Mouse (Mus musculus) kidney, adult 11 months (tissue): ENCODE data around the gene Adamts4.
A peak's percentile ranks its signal among the peaks of the same experiment; 100 is the strongest.

Experiments
- DNase-seq: peaks from one replicate; pipeline ENCODE4 v3.0.0; 2022

Adamts4 gene

GRCm38 (mm10) chr1:171232348-171232747, 17.9 kb upstream of the Adamts4 start:
- no peak for DNase-seq

DNA sequence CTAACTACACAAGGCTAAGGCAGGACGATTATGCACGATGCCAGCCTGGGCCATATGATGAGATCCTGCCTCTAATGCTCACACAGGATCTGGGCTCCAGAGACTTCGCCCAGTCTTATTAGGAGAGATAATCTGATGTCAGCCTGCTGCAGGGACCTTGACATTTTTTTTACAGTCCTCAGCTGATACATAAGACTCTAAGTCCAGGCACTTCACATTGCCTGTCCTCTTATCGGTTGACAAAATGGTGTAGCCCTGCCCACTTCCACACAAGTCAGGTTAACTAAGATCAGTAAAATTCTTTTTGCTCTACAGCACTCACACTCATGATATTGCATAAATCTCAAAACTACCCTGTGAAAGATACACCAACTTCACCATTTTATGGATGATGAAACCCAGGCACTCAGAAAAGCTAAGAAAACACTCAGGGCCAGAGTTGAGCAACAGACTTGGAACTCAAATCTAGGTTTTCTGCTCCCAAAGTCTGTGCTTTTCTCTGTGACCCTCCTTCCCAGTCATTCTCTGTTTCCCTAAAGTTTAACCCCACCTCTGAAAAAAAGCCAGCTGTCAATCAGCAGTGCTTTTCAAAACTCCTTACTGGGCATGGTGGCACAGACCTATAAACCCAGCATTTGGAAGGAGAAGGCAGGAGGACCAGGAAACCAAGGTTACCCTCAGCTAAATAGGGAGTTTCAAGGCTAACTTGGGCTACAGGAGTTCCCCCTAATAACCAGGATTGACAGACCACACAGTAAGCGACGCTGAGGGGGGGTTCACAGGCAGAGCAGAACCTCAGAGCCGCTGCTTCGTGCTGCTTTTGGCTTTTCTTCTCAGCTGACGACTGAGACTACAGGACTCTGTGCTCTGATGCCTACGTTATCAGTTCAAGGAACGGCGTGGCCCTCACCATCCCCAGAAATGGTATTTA, 17.2 kb upstream of the Adamts4 start:
- no peak for DNase-seq

- no peak for DNase-seq
These were observed 16.1 kb upstream of the Adamts4 start, which contains the start of gene Fcer1g for GRCm38 (mm10) chr1:171234126-171234525. Gene Fcer1g, minus strand, starts transcription at chr1:171234365.

GRCm38 (mm10) chr1:171234538-171234937, 15.7 kb upstream of the Adamts4 start:
- DNase-seq, result no peak

GRCm38 (mm10) chr1:171235791-171236190, 14.4 kb upstream of the Adamts4 start:
- DNase-seq, result no peak

DNA sequence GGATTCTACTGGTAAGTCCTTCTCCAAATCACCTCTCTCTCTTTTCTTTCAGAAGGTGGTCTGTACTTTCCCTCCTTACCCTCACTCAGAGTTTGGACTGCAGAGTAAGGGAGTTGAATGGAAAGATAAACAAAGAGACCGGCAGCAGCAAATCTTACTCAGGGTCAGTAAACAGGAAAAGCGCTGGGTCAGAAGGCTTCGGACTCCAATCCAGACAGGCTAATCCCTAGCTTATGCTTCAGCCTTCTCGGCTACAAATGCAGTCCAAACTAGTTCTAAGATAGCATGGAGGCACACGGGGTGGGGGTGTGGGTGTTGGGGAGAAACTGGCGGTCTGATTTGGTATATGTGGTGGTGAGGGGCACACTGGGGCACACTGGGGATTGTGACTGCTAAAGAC, 12.8 kb upstream of the Adamts4 start:
- DNase-seq, result no peak

DNA sequence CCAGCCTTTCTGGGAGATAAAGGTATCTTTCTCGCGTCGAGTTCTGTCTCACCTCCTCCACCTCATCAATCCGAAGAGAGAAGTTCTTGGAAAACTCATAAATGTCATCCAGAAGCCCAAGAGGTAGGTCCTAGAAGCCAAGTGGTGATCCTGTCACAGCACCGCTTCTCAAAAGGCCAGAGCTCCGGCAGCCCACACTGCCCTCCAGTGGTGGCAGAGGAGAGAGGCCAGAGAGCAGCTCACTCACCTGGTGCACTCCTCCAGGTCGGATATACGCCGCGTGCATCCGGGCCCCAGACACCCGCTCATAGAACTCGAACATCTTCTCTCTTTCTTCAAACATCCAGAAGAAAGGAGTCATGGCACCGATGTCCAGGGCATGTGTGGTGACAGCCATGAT, 11.8 kb upstream of the Adamts4 start:
- peak; percentile 53 for DNase-seq

DNA sequence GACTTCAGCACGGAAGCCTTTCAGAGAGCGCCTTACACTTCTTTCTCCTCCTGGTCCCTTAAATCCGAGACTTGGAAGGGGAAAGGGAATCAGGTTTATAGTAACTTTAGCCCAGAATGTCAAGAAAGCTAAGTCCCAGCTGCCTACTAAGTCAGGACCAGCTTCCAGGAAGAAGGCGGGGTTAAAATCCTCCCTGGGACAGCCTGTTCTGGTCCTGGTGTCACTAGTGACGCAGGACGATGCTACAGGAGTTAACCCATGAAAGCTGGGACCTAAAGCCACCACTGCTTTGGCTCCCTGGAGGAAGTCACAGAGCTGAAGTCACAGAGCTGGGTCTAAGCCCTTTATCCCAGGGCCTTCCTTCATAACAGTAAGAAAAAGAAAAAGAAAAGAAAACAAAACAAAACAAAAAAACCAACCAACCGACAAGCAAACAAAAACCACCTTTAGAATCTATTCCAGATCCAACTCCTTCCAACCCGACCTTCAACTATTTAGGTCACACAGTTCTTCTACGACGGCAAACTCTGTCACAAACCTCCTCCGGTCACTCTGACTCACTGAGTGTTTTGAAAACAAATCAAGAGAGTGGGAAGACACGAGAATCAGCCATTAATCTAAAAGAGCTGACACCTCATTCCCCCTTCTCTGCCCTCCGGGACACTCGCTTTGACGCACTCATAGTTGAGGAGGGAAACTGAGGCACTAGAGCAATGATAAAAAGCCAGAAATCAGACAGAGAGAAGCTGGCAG, 10.1 kb upstream of the Adamts4 start:
- peak; percentile 58 for DNase-seq

DNA sequence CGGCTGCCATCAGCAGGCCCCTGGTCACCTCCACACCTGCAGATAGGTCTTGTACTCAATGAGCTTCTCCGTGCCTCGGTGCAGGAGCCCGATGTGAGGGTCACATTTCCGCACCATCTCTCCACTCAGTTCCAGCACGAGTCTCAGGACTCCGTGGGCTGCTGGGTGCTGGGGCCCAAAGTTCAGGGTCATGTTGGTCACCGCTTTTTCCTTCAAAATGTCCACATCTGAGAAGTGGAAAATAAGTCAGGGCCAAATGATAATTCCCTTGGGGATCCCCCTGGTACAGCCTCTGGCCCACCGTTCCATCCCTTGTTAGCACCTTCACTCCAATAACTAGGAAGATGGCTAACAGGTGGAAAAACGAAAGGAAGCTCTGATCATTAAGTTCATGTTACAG, 9.3 kb upstream of the Adamts4 start:
- no peak for DNase-seq

GRCm38 (mm10) chr1:171241952-171242351, 8.3 kb upstream of the Adamts4 start:
- peak; percentile 44 for DNase-seq

DNA sequence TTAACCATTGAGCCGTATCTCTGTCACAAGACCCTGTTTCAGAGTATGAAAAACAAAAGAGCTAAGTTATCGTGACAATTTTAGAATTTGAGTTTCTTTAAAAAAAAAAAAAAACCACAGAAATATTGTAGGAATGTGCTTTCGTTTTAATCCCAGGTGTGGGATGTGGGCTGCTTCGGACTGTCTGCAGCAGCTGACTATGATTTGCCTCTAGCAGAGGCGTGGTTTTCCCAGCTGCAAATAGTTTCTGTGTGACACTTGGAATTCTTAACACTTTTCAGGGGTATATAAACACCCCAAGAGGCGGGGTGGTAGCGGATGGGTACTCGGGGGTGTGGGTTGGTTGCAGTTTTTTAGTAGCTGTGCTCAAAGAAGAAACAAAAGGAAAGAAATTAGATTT, 4.9 kb upstream of the Adamts4 start:
- DNase-seq, result no peak

DNA sequence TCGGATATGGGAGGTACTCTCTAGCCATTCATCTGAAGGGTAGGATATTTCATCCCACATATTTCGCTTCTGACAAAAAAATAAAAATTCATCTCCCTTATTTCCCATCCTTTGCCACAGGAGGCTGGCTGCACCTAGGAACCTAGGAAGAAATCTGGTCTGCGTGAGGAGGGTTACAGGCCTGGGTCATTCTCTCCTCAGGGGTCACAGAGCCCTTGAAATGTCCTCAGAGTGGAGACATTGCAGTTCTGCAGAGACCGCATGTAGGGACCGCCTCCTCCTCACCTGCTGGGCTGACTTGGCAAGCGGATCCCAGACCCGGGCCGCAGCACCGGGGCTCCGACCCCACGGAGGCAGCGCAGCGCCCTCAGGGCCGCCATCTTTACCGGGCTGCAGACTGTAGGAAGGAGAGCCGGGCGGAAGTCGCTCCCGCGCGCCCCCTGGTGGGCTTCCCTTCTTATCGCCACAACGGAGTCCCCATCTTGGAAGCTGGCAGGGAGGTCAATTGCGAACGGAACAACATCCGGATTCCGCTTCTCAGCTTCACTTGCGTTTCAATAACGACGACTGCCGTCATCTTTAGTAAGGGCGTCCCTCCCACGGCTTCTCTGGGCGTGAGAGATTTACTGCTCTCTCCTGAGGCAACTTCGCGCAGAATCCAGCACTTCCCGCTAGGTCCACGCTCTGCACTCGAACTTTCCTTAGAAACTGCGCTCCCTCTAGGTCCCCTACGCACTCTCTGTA, 3.3 kb upstream of the Adamts4 start:
- DNase-seq, result peak; percentile 98

DNA sequence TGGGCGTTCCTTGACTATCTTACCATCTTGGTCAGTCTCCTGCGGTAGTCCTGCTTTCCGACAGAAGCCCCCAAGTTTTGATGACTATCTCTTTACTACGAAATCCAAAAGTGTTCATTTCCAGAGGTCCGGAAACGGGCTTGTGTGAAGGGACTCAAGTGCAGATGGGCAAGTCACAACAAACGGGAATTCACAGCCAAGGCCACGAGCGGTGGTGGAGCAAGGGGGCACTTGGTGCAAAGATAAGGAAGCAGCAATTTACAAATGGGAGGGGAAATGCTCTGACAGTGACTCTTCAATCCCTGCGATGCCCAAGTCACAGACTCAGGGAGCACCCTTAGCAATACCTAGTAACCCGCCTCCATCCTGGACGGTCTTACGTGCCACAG, 2.8 kb upstream of the Adamts4 start:
- DNase-seq, result no peak

DNA sequence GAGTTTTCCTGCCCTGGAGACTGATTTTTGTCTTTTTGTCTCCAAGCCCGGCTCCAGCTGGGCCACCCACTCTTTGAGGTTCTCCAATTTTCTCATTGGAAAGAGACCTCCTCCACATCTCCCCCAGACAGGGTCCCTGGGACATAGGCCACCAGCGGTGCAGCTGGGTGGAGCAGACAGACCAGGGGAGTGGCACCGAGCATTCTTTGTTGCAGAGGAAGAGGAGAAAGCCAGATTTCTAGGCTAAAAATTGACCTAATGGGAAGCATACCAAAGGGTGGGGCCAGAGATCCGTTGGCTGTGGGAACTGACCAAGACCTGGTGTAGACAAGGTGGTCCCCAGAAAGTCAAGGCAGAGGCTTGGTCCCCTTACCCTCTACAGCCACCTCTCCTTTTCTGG, 2.3 kb upstream of the Adamts4 start:
- DNase-seq, result no peak

GRCm38 (mm10) chr1:171248386-171249226, 1.6 kb upstream of the Adamts4 start:
- DNase-seq, result no peak

DNA sequence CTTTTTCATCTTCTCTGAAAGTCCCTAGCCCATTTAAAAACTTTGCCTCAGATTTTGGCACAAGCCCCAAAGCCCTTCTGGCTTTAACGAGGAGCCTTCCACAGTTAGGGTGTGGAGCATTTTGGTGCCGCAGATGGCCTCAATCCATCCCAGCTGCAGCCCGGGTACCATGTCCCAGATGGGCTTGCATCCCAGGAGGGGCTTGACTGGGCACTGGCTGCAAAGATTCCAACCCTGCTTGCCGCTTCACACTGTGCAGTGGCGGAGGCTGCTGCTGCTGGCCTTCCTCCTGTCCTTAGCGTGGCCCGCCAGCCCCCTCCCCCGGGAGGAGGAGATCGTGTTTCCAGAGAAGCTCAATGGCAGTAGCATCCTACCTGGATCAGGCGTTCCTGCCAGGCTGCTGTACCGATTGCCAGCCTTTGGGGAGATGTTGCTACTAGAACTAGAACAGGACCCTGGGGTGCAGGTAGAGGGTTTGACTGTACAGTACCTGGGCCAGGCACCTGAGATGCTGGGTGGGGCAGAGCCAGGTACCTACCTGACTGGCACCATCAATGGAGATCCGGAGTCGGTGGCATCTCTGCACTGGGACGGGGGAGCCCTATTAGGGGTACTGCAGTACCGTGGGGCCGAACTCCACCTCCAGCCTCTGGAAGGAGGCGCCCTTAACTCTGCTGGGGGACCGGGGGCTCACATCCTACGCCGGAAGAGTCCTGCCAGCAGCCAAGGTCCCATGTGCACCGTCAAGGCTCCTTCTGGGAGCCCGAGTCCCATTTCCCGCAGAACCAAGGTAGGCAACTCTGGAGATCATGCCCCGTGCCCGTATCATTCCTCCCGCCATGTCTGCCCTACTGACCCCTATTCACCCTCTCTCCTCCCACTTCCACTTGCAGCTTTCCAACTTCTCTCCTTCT, 716 bp downstream of the Adamts4 start, which contains the start of gene Ndufs2:
Gene Ndufs2 (minus strand): TSS at position 709 of the 914 bp plus-strand sequence.
- DNase-seq, result no peak

- no peak for DNase-seq
These were observed 1.5 kb downstream of the Adamts4 start for GRCm38 (mm10) chr1:171251594-171252324.

GRCm38 (mm10) chr1:171252415-171252814, 2.2 kb downstream of the Adamts4 start:
- DNase-seq, result no peak

GRCm38 (mm10) chr1:171256095-171256818, 6.0 kb downstream of the Adamts4 start:
- DNase-seq, result peak; percentile 63
